Mouse (Mus musculus) lung, embryonic 15.5 days (tissue): Measurements from ENCODE around the gene BC030500. TPM values are rescaled to one million over a fixed set of nuclear protein-coding genes. Genes with fewer than 3 reads are reported as not detected.

ENCODE experiments used
- polyA plus RNA-seq: library from polyadenylated mRNA; unstranded; fragments of >200 nt; fragmentation: Nextera tagmentation; extraction: Ambion mirVana; gene quantifications from 2 replicates; pipeline ENCODE4 v1.2.1, GENCODE M21; 2015

BC030500 gene
- polyA plus RNA-seq, 1 experiment from 2014 or later, result 0.52 TPM

Other genes with a start within 250 kb of the BC030500 start
- gene Galntl6, start 885 bp downstream of the BC030500 start, polyA plus RNA-seq, result 0.21 and 0.28 TPM in 2 replicates